Mouse (Mus musculus) heart, postnatal 14 days (tissue): ENCODE measurements at regions not wholly inside any gene's neighbourhood (a gene's known extent, or its start where the extent isn't known, plus 50 kb on each side); places are given as distances from the start of the nearest gene placed in this dataset.

Source experiments
- DNase-seq, 2 experiments: peaks; one replicate each; pipeline ENCODE4 v3.0.0; 2021 to 2022
- intact Hi-C: fragments of 180-260 bp; cut with DNase I; formaldehyde crosslinking; loops from one replicate; pipeline ENCODE4 v1.15.1; 2025

DNA sequence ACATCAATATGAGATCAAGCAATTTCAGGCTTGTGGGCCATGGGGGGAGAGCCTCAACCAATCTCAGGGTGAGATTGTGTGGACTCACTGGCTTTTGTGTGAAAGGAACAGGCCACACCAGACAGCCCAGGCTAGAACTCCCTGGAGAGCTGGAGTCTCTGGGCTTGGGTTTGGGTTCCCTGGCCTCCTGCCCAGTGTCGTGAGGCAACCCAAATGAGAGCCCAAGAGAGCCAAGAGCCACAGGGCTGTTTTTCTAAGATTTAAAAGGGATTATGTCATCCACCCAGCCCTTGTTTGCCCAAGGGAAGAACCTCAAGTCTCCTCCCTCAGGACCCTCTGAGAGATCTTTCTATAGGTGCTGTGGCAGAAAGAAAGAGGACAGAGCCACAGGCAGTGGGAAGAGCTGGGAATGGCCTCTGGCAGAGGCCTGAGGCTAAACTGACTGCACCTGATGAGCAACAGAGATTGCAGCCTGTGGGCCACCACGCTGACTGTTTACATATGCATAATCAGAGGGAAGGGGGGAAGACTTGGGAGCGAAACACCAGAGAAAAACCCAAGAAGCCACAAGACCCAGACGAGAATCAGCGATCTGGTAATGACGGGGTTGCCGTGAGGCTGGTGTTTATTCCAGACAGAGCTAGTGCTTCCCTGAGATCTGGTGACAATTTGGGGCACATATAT lies 92.1 kb downstream of the Bcl2l11 start:
- intact Hi-C loops, result no loop called here
- DNase-seq, result peak; percentile 45 to 48

DNA sequence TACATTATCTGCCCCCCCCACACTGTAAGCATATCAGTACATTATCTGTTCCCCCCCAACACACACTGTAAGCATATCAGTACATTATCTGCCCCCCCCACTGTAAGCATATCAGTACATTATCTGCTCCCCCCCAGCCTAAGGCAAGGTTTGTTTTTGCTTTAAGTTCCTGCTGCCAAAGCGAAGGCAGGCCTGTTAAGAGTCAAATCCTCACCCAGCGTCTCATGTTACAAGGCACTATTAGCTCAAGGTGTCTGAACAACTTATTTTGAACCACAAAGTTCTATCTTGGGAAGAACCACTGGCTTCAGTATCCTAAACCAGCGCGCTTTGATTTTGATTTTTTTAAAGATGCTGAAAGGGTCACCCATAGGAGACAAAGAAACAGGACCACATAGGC lies 93.1 kb downstream of the Bcl2l11 start:
- intact Hi-C loops, result no loop called here
- no peak for DNase-seq

- intact Hi-C loops, result no loop called here
- no peak for DNase-seq
Measured at GRCm38 (mm10) chr2:128221055-128221454, 95.2 kb downstream of the Bcl2l11 start.

DNA sequence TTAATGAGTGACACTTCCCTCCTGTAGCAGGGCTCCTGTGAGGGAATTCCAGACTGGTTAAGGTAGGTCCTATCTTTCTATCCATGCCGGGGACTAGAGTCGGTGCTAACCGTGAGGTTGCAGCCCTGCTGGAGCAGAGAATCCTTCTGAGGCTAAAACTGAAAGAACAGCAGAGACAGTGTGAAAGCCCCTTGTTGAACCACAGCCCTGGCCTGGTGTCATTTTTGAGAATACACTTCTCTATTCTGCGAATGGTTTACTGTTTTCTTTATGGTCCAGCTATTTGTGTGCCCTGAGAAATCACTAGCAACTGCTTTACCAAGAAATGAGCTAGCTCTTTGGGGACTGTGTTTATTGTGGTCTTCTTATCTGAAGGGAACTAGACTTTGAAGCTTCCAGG lies 95.8 kb downstream of the Bcl2l11 start:
- no peak for DNase-seq
- intact Hi-C loops, result no loop called here

DNA sequence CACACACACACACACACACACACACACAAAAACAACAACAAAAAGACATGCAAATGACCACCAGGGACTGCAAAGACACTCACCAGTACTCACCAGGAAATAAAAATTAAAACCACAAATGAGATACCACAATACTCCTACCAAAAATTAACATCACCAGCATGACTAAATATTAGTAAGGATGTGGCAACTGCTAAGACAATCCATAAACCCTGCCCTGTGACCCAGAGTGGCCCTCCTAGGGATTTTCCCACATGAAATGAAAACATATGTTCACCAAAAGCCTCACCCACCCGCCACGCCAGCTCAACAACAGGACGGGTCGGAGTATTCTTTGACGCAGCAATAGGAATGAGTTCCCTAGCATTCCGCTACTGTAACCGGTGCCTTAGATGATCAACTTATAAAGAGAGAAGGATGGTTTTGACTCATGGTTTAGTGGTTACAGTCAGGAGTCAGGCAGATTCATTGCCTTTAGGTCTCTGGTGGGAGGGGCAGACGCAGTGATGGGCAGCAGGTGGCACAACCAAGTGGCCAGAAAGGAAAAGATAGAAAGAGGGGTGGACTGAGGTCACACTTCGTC lies 100.7 kb downstream of the Bcl2l11 start:
- intact Hi-C loops, result no loop called here
- DNase-seq, result no peak

DNA sequence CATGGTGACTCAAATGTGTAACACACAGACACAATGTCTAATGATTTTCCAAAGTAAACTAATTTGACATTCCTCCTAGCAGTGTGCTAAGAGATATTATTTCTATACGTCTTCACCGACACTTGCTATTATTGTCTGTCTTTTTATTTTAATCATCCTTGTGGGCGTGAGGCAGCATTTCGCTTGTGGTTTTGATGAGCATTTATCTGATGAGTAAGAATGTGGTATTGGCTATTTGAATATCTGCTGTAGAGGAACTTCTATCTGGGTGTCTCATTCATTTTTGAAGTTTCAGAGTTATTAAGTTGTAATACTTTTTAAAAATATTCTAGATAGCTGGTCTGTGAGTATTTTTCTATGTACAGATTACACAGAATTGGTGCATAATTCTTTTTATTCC lies 103.9 kb downstream of the Bcl2l11 start:
- DNase-seq, result no peak
- intact Hi-C loops, result no loop called here

GRCm38 (mm10) chr2:128230921-128231320 lies 105.1 kb downstream of the Bcl2l11 start:
- DNase-seq, result no peak
- intact Hi-C loops, result no loop called here

DNA sequence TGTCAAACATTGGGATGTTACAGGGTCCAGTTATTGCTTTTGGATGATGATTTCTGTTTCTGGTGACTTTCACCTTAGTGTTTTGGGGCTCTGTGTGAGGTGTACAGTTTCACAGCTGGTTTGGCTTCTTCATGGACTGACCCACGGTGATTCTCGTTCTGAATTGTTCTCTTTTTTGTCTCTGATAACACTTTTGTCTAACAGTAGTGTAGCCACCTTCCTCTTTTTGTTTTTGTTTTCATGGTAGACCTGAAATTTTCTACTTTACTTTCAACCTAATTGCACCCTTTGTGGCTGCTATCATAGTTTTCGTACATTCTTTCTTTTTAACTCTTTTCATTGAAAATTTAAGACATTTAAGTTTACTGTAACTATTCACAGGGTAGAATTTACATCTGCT lies 105.5 kb downstream of the Bcl2l11 start:
- intact Hi-C loops, result no loop called here
- no peak for DNase-seq

- DNase-seq, result no peak
- intact Hi-C loops, result no loop called here
Measured at GRCm38 (mm10) chr2:128232027-128232426, 106.2 kb downstream of the Bcl2l11 start.

DNA sequence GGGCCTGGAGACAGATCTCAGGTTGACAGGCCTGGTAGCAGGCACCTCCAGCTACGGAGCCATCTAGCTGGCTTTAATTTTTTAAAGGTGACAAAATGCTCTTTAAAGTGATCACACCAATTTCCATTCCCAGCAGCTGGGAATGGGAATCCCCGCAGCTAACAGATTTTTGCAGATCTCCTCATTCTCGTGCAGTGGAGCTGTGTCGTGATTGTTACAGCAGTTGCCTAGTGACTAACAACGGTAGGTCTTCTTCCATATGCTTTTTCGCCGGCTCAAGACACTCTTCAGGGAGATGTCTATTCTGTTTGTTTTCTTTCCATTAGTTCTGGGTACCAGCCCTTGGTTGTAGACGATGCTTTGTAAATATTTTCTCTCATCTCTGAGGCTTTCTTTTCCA lies 109.3 kb downstream of the Bcl2l11 start:
- intact Hi-C loops, result no loop called here

GRCm38 (mm10) chr2:128239451-128239850 lies 113.6 kb downstream of the Bcl2l11 start:
- intact Hi-C loops, result no loop called here
- DNase-seq, result no peak

More for the DNA sequence above, 109.3 kb downstream of the Bcl2l11 start:
- no peak for DNase-seq

GRCm38 (mm10) chr2:128240054-128240453 lies 114.2 kb downstream of the Bcl2l11 start:
- DNase-seq, result no peak
- intact Hi-C loops, result no loop called here

GRCm38 (mm10) chr2:128240536-128241279 lies 114.9 kb downstream of the Bcl2l11 start:
- peak; percentile 20 to 54 for DNase-seq
- intact Hi-C loops, result no loop called here

DNA sequence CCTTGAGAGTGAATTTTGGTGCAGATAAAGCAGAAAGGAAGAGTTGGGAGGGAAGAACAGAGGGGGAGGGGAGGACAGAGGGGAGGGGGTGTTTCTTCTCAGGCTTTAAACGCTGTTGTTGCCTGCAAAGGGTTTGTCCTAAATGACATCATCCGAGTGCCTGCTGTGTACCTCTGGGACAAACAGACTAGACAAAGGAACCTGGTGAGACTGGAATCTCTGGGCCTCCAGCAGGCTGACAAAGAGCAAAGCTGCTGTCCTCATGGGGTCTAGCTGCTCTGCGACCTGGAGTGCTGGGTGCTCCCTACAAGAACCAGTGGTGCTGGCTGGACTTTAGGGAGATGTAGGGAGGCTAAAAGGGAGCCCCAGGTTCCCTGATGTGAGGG lies 115.4 kb downstream of the Bcl2l11 start:
- intact Hi-C loops, result no loop called here
- DNase-seq, result no peak

GRCm38 (mm10) chr2:128245544-128245943 lies 119.7 kb downstream of the Bcl2l11 start:
- peak; percentile 77 to 81 for DNase-seq
- intact Hi-C loops, result loop anchor here (5.0 kb wide), 2 partner anchors 68 to 118 kb away; partner anchors contain the start of gene Bcl2l11

DNA sequence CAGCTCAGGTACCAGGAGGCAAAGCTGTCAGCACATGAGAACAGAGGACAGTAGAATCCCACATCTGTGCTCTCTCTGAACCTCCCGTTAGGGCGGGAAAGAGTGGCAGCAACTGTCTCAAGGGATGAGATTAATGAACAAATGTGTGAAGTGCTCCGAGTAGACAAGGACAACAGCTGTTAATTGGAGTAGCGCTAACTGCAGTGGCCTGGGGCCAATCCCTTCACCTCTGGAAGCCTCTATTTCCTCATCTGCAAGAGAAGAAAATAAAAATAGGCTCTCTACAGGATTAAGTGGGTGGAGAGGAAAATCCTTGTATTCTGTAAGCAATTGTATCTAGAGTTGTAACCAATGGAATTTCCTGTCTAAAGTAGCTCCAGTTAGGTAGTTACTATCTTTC lies 122.1 kb downstream of the Bcl2l11 start:
- DNase-seq, result peak in 1 of 2 experiments; percentile 34
- intact Hi-C loops, result loop anchor here (2.0 to 5.0 kb wide), 3 partner anchors 71 to 145 kb away; partner anchors contain the start of gene Bcl2l11

DNA sequence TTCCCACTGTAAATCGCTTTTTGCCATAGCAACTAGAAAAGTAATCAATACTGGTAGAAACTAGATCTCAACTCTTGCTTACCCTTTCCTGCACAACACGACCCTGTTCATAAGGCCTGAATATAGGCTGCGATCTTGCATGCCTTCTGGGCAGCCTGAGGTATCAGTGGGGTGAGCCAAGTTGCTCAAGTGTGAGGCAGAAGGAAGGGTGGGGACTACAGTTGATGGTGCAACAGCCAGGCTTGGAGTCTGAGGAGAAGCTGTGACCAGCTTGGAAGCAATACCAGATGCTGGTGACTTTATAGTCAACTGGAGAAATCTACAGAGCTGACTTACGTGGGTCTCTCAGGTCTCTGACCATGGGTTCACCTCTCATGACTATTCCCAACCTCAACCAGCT lies 123.3 kb downstream of the Bcl2l11 start:
- intact Hi-C loops, result loop anchor here (5.0 kb wide), 2 partner anchors 72 to 122 kb away; partner anchors contain the start of gene Bcl2l11

DNA sequence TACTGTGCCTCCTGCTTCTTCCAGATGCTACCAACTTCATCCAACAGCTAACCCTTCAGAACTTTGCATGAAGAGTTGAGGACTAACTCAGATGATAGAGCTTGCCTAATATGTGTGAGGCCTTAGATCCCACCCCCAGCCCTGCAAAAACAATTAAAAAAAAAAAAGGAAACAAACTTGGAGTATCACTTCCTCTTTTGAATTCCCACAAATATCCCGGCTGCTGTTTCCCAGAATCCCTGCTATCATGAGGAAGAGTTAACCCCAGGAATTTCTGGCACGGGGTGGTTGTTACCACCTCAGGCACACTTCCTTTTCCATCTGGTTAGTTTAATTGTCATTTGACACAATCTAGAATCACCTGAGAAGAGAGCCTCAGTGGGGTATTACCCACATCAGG lies 123.8 kb downstream of the Bcl2l11 start:
- no peak for DNase-seq
- intact Hi-C loops, result loop anchor here (5.0 kb wide), 2 partner anchors 72 to 122 kb away; partner anchors contain the start of gene Bcl2l11

More for the DNA sequence above, 123.3 kb downstream of the Bcl2l11 start:
- no peak for DNase-seq

DNA sequence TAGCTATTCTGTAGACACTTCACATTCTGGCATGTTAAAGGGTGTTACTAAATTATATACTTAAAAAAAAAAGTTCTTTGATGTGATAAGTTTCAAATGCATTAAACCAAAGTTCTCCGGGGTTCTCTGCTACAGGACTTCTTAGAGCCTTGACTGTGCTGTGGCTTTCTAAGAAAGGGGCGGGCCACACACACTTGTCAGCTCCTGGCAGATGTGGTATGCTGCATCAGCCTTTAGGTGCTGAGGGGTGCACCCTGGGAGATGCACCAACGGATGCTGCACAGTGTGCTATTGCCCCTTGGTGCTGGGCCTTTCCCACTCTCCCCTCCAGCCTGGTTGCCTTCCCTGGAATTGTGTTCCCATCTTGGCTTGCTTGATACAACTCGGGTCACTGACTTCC lies 125.0 kb downstream of the Bcl2l11 start:
- no peak for DNase-seq
- intact Hi-C loops, result no loop called here

GRCm38 (mm10) chr2:128256651-128257050 lies 130.8 kb downstream of the Bcl2l11 start:
- no peak for DNase-seq
- intact Hi-C loops, result no loop called here

- no peak for DNase-seq
- intact Hi-C loops, result no loop called here
Measured at GRCm38 (mm10) chr2:128257262-128257661, 131.4 kb downstream of the Bcl2l11 start.
